Mouse (Mus musculus) embryonic facial prominence, embryonic 11.5 days (tissue): ENCODE measurements around the gene Ptges2. TPM values are rescaled to one million over a fixed set of nuclear protein-coding genes. Genes with fewer than 3 reads are reported as not detected.

Experiments used
- ATAC-seq: fragments of 200-750 bp; cut with Nextera tagmentation; replicated peaks from 2 replicates; pipeline ENCODE4 v1.8.0; 2017; ENCODE audit warnings: low read depth; ENCODE audit not compliant: insufficient number of reproducible peaks, low FRiP score, low TSS enrichment
- DNase-seq: peaks from one replicate; pipeline ENCODE4 v3.0.0-alpha.2; 2015; ENCODE audit warnings: low spot score
- H3K27ac ChIP-seq: fragments of 300-500 bp; sonication (generic); replicated peaks from 2 replicates; pipeline ENCODE4 v1.5.1; 2014; ENCODE audit warnings: mild to moderate bottlenecking, low read depth, low read length, control low read depth
- H3K27me3 ChIP-seq: fragments of 300-500 bp; sonication (generic); 2 replicates; pipeline ENCODE4 v1.6.1; 2014; ENCODE audit warnings: mild to moderate bottlenecking, low read length, moderate library complexity, mixed read lengths; ENCODE audit not compliant: control insufficient read depth, insufficient read depth
- H3K36me3 ChIP-seq: fragments of 300-500 bp; sonication (generic); replicated peaks from 2 replicates; pipeline ENCODE4 v1.6.1; 2014; ENCODE audit warnings: low read depth, mild to moderate bottlenecking, low read length, moderate library complexity, mixed read lengths; ENCODE audit not compliant: control insufficient read depth, insufficient read depth
- H3K4me1 ChIP-seq: fragments of 300-500 bp; sonication (generic); 2 replicates; pipeline ENCODE4 v1.6.1; 2014; ENCODE audit warnings: low read length, mixed read lengths; ENCODE audit not compliant: control insufficient read depth, insufficient read depth
- H3K4me2 ChIP-seq: fragments of 300-500 bp; sonication (generic); 2 replicates; pipeline ENCODE4 v1.6.1; 2014; ENCODE audit warnings: low read depth, mild to moderate bottlenecking, control low read depth, low read length, moderate library complexity
- H3K4me3 ChIP-seq: fragments of 300-500 bp; sonication (generic); 2 replicates; pipeline ENCODE4 v1.5.1; 2014; ENCODE audit warnings: low read depth, low read length, control low read depth
- H3K9ac ChIP-seq: fragments of 300-500 bp; sonication (generic); replicated peaks from 2 replicates; pipeline ENCODE4 v1.6.1; 2014; ENCODE audit warnings: mild to moderate bottlenecking, control low read depth, low read length
- H3K9me3 ChIP-seq: fragments of 300-500 bp; sonication (generic); replicated peaks from 2 replicates; pipeline ENCODE4 v1.6.1; 2016; ENCODE audit warnings: mild to moderate bottlenecking, low read length, inconsistent platforms, mixed read lengths; ENCODE audit not compliant: control insufficient read depth
- WGBS: fragments of 180-500 bp; shearing (Covaris S2); extraction: QIAGEN DNeasy Blood & Tissue Kit; methylation state at CpG from one replicate; pipeline ENCODE4 v1.1.7; 2014; 5-methylcytosine and 5-hydroxymethylcytosine counted together
- polyA plus RNA-seq: library from polyadenylated mRNA; unstranded; fragments of >200 nt; fragmentation: Nextera tagmentation; extraction: Ambion mirVana; gene quantifications from 2 replicates; pipeline ENCODE4 v1.2.1, GENCODE M21; 2014

Gene Ptges2
- polyA plus RNA-seq, 1 experiment from 2014 or later = 33.0 TPM

DNA sequence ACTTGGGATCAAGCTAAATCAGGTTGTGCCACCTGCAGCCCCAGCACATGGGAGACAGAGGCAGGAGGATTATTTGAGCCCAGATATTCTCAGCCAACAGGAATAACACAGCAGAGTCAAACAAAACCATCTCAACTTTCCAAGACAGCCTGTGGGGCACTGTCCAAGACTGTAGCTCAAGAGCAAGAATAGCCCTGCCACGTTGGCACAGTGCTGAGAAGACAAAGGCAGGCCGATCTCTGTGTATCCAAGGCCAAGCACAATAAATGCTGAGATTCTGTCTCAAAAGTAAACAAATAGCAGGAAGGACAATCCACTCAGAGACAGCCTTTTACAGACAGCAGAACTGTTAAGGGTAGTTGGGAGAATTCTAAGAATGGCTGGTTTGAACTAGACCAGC is 44.5 kb downstream of the Ptges2 start:
- ATAC-seq (no peak), DNase-seq (no peak)

GRCm38 (mm10) chr2:32440632-32441031 is 44.9 kb downstream of the Ptges2 start:
- ATAC-seq (no peak), DNase-seq (no peak)
- H3K4me2 ChIP-seq = no peak overlapping the region
- no peaks in the 10 kb centered on the region for H3K9me3 ChIP-seq
- H3K4me3 ChIP-seq = no peak overlapping the region
- H3K9ac ChIP-seq = no peak overlapping the region
- no peaks in the 10 kb centered on the region for H3K36me3 ChIP-seq
- no peaks in the 10 kb centered on the region for H3K27me3 ChIP-seq
- H3K27ac ChIP-seq = no peak overlapping the region
- 86% methylated on average over 1 of the region's 1 CpGs for WGBS
- H3K4me1 ChIP-seq = 0 out of 2 replicates have a peak, but pooled peaks cover 2% of the 10 kb centered on the region

More for the DNA sequence above, 44.5 kb downstream of the Ptges2 start:
- no peak overlapping the region for H3K4me2 ChIP-seq
- H3K9ac ChIP-seq = no peak overlapping the region
- H3K4me1 ChIP-seq = 0 out of 2 replicates have a peak, but pooled peaks cover 2% of the 10 kb centered on the region
- no peaks in the 10 kb centered on the region for H3K27me3 ChIP-seq
- H3K27ac ChIP-seq = no peak overlapping the region
- 74% methylated on average over 2 of the region's 2 CpGs for WGBS
- H3K4me3 ChIP-seq = no peak overlapping the region
- H3K36me3 ChIP-seq = no peaks in the 10 kb centered on the region
- H3K9me3 ChIP-seq = no peaks in the 10 kb centered on the region

GRCm38 (mm10) chr2:32441550-32441949 is 45.9 kb downstream of the Ptges2 start:
- WGBS = 91% methylated on average over 2 of the region's 2 CpGs
- Histone ChIP-seq H3K27ac (no peak overlapping the region), H3K4me3 (no peak overlapping the region), H3K9me3 (no peaks in the 10 kb centered on the region), H3K9ac (no peak overlapping the region), H3K36me3 (no peaks in the 10 kb centered on the region), H3K4me1 (0 out of 2 replicates have a peak, but pooled peaks cover 2% of the 10 kb centered on the region), H3K4me2 (no peak overlapping the region), H3K27me3 (no peaks in the 10 kb centered on the region)
- ATAC-seq = no peak
- DNase-seq = no peak

- Histone ChIP-seq H3K9ac (no peak overlapping the region), H3K36me3 (no peaks in the 10 kb centered on the region), H3K27me3 (no peaks in the 10 kb centered on the region), H3K9me3 (no peaks in the 10 kb centered on the region), H3K27ac (no peak overlapping the region), H3K4me2 (no peak overlapping the region), H3K4me1 (no peaks in the 10 kb centered on the region), H3K4me3 (no peak overlapping the region)
- no peak for ATAC-seq
- 92% methylated on average over 1 of the region's 1 CpGs for WGBS
- DNase-seq = no peak
These were observed 49.8 kb downstream of the Ptges2 start for GRCm38 (mm10) chr2:32445535-32445934.

- H3K9me3 ChIP-seq = no peaks in the 10 kb centered on the region
- no peaks in the 10 kb centered on the region for H3K4me1 ChIP-seq
- WGBS = 75% methylated on average over 9 of the region's 9 CpGs
- H3K4me2 ChIP-seq = no peak overlapping the region
- DNase-seq = no peak
- H3K9ac ChIP-seq = 0 out of 2 replicates have a peak overlapping the region, but pooled peaks have one; percentile 18
- no peaks in the 10 kb centered on the region for H3K27me3 ChIP-seq
- H3K36me3 ChIP-seq = no peaks in the 10 kb centered on the region
- no peak for ATAC-seq
- H3K4me3 ChIP-seq = no peak overlapping the region
- H3K27ac ChIP-seq = no peak overlapping the region
These were observed 51.7 kb downstream of the Ptges2 start for GRCm38 (mm10) chr2:32447264-32447936.

GRCm38 (mm10) chr2:32448480-32448879 is 52.8 kb downstream of the Ptges2 start:
- ATAC-seq (no peak), DNase-seq (no peak)
- Histone ChIP-seq H3K27ac (no peak overlapping the region), H3K9ac (no peak overlapping the region), H3K27me3 (no peaks in the 10 kb centered on the region), H3K4me1 (no peaks in the 10 kb centered on the region), H3K36me3 (no peaks in the 10 kb centered on the region), H3K9me3 (no peaks in the 10 kb centered on the region), H3K4me3 (no peak overlapping the region), H3K4me2 (no peak overlapping the region)
- WGBS = 90% methylated on average over 1 of the region's 1 CpGs

GRCm38 (mm10) chr2:32449761-32450754 is 54.4 kb downstream of the Ptges2 start, which contains the start of gene Naif1:
Gene Naif1, plus strand, starts transcription at chr2:32450457.
- Histone ChIP-seq H3K4me3 (peak within 1 kb of the TSS; percentile 86), H3K9ac (peak within 1 kb of the TSS; percentile 78), H3K36me3 (no peaks in the 10 kb centered on the region), H3K27ac (peak within 1 kb of the TSS; percentile 73), H3K4me1 (no peaks in the 10 kb centered on the region), H3K27me3 (no peaks in the 10 kb centered on the region), H3K9me3 (no peaks in the 10 kb centered on the region), H3K4me2 (peak within 1 kb of the TSS; percentile 92)
- ATAC-seq (no peak), DNase-seq (no peak)
- 84% methylated on average over 15 of the region's 15 CpGs for WGBS
